Mouse (Mus musculus): ENCODE measurements around the gene Dcdc2c. TPM values are rescaled to one million over a fixed set of nuclear protein-coding genes. Genes with fewer than 3 reads are reported as not detected.

Gene Dcdc2c
- total RNA-seq (2014; fragmentation: Nextera tagmentation) (not detected in 2 replicates), total RNA-seq (2017) (0.34 and 0.62 TPM in 2 replicates)

DNA sequence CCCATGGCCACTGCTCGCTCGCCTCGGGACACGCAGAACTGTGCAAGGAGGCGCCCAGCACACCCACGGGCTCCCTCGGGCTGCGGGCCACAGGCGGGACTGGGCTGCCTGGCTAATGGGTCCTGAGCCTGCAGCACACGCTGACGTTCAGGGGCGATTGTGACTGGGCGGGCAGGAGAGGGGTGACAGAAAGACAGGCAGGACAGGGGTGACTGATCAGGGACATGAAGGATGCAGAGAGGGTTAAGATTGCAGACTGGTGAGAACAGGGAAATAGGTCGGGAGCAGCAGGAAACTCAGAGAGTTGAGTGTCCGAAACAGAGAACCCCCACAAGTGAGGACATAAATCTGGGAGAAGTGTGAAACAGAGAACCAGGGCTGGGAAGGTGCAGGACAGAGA is at the start of gene Dcdc2c:
Gene Dcdc2c, minus strand, starts transcription at position 101 of the 400 bp plus-strand sequence.
- no peak for ATAC-seq (replicated peaks; ENCODE audit: poor library complexity, severe bottlenecking)

DNA sequence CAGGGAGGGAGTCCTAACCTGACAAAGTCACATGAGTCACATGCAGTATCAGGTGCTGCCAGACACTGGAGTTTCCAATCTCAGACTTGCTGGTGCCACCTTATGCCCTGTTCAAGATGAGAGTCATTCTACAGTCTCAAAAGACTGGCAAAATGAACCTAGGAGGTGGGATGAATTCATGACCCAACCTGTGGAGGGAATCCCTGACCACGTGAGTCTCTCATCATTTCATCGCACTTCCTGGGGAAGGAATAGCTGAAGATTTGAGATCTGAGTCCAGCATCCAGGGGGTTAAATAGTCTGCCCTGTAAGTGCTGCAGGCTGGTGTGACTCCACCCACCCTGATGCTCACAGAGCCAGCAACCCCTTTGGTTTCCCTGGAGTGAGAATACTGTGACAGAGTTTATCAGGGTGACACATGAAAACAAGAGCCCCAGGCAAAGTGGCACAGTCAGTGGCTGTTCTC is 46.4 kb upstream of the Dcdc2c start:
- no peak for ATAC-seq (replicated peaks; ENCODE audit: poor library complexity, severe bottlenecking)

DNA sequence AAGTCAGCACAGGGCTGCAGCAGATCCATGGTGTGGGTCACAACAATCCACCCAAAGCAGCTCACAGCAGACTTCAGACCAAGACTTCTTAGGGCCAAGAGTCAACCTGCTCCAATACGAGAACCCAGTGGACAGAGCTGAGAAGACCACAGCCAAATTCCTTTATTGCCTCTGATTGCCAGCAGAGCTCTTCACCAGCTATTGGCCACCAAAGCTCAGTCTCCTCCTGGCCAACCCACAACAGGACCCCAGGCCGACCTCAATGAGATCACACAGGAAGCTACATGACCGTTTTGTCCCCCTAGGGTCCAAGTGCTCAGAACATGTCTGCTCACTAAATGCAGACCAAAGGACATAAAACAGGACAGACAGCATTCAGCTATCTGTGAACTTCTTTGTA is 45.9 kb upstream of the Dcdc2c start:
- no peak for ATAC-seq (replicated peaks; ENCODE audit: poor library complexity, severe bottlenecking)

DNA sequence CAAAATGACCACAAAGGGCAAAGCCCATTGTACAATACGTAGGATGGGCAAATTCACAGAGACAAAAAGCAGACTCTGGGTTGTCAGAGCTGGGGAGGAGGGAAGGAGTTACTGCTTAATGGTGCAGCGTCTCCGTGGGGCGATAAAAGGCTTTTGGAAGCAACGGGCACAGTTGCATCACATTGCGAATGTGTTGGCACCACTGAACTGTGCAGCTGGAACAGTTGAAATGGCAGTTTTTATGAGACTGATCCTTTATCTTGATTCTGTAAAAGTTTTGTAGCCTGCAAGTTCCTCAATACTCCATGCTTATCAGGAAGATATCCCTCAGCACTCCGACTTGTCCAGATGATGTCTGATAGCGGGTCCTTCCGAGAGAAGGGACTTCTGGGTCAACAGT is 45.5 kb upstream of the Dcdc2c start:
- no peak for ATAC-seq (replicated peaks; ENCODE audit: poor library complexity, severe bottlenecking)

DNA sequence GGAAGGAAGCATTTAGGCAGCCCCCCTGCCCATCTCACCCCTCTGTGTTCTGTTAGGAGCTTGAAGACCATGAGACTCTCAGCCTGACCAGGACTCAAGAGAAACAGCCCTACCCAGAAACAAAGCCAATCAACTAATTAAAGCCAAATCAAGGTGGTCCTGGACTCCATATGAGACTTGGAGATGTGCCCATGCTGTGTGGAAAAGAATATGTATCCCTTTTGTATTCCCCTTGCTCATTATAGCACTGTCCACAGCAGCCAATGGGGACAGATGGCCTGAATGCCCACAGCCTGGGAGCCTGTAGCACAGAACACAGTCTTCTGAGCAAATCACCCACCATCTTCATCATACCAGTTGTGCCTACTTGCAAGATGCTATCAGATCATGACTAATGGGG is 44.7 kb upstream of the Dcdc2c start:
- ATAC-seq (replicated peaks; ENCODE audit: poor library complexity, severe bottlenecking) = no peak

DNA sequence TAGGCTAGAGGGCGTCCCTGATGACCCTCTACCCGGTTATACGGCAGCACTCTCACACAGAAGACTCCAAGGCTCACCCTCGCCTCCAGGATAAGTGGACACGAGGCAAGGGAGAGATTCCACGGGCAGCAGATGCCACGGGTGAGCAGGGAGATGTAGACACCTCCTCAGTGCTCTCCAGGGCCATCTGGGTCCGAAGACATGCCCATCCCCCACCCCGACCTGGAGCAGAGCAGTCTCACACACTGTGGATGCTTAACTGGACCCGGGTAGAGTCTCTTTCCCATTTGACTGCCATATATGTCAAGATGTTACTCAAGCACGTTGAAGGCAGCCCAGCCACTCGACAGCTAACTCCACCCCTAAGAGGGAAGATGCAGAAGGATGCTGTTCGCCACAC is 38.2 kb upstream of the Dcdc2c start:
- ATAC-seq (replicated peaks; ENCODE audit: poor library complexity, severe bottlenecking) = no peak

DNA sequence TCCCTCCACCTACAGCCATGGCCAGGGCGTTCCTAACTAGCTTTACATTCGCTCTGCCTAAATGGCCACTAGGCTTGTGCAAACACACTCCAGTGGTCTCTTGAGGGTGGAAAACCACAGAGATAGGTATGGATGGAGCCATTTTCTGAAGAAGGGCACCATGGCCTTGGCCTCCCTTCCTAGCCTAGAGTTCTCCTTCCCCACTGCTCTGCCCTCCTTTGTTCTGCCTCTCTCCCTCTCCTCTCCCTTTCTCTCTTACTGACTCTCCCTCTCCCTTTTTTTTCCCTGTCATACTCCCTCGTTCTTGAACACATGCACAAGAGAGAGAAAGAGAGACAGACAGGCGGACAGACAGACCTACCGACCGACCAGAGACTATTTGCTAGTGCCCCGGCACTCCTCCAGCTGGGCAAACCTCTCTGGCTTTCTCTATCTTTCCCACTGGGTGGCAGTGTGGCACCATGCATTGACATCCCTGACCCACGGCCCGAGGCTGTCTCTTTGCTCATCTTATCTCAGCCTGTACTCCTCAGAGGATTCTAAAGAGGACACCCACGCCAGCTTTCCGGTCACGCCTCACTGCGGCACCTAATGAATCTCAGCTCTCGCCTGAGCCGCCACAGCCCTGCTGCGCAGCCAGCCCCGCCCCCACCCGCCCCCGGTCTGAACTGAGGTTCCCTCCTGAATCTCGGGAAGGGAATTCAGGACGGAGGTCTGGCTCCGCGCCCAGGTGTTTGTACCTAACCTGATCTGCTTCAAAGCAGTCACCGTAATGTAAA is 37.1 kb upstream of the Dcdc2c start:
- peak; percentile 92 for ATAC-seq (replicated peaks; ENCODE audit: poor library complexity, severe bottlenecking)

DNA sequence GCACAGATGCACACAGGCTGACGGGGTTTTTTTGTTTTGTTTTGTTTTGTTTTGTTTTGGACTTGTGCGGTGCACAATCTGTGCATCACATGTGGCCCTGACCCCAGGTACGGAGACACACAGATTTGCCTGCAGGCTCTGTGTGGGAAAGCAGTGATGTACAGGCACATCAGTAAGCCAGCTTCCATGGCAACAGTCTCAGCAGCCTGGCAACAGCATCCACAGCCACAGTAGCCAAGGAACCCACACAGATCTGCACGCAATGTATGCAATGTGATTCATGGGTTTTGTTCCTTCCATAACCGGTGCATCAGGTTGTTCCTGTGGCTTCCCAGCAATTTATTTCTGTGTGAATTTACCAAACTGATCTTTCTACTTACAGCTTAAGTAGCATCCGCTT is 35.8 kb upstream of the Dcdc2c start:
- no peak for ATAC-seq (replicated peaks; ENCODE audit: poor library complexity, severe bottlenecking)

DNA sequence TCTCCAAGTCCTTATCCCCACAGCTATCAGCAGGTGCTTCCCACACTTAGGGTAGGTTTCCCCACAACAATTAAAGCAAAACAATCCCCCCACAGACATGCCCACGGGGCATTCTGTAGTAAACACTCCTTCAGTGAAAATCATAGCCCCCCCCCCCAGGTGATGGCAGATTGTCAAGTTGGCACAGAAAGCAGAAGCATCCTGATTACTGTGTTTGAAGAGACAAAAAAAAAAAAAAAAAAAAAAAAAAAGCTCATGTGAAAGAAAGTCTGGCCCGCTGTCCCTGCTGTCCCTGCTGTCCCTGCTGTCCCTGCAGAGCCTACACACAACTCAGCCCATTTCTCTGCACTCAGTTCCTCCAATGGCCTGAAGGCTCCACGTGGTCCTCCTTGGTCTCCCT is 31.8 kb upstream of the Dcdc2c start:
- ATAC-seq (replicated peaks; ENCODE audit: poor library complexity, severe bottlenecking) = no peak

DNA sequence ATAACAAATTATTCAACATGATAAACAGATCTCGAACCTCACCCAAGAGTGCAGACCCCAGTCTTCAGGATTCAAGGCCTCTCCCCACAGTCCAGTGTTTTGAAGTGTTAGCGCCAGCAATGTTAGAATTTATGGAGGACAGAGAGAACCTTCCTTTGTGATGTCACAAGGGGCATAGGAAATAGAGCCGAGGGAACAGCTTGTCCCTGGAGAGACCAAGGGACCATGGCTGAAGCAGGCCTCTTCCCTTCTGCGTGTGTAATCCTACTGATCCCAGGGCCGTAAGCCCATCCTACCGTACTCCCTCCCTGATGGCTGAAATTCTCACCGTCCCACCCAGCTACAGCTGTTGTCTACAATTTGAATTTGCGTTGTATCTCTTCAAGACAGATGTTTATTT is 30.2 kb upstream of the Dcdc2c start, which contains the start of gene Allc:
Gene Allc, minus strand, starts transcription at position 101 of the 400 bp plus-strand sequence.
- no peak for ATAC-seq (replicated peaks; ENCODE audit: poor library complexity, severe bottlenecking)

DNA sequence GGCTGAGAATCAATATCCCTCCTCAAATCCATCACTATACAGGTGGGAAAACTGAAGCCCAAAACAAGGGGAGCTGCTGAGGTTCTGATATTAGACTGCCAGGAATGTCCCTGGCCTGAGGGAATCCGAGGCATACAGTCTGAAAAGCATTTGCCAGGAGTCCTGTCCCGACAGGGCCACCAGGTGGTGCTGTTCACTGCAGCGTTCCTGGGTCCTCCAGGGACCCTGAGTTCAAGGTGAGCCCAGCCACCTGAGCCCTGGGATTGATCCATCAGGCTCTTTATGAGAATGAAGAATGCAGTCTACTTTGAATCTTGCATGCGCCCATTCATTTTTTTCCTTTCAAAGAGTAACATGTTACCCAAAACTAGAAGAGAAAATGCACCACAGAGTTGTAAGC is 26.9 kb upstream of the Dcdc2c start:
- ATAC-seq (replicated peaks; ENCODE audit: poor library complexity, severe bottlenecking) = no peak

DNA sequence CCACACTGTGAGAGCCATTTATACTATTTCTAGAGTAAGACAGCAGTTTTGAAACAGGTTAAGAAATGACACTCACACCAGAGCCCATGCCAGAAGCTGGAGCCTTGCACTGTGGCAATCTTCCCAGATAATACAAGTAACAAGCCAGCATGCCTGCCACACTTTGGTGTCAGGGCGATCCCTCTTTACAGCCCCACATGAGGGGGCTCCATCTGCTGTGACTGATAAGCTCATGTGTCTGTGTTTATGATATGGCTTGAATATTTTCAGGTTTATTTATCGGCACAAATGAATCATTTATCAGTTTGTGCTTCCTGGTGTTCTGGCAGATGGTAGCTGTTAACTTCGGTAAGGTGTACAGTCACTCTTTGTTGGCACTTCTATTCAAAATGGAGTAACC is 25.9 kb upstream of the Dcdc2c start:
- ATAC-seq (replicated peaks; ENCODE audit: poor library complexity, severe bottlenecking) = no peak

DNA sequence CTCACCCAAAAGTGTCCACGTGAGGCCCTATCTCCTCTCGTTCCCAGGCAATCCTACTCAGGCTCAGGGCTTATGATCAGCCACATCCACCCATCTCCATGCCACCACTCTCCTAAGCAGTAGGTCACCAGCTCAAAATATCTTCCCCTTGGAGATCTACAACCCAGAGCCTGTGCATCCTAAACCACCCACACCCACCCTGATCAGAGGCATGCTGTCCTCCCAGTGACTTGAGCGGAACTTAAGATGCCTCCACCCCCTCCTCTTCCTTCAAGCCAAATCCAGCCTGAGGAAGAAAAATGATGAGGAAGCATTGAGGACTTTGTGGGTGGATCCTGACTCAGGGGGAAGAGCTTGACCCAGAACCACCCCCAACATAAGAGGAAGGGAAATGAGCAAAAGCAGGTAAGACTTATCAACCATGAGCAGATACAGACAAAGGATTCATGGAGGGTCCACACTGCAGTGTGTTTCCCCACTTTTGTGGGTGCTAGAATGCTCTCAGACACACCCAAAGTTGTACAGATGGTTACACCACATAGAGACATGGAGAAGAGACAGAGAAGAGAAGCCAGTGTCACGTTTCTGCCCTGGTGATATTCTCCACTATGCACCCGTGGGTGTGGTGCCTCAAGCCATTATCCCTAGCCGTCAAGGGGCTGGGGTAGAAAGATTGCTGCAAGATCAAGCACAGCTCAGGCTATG is 23.3 kb upstream of the Dcdc2c start:
- ATAC-seq (replicated peaks; ENCODE audit: poor library complexity, severe bottlenecking) = no peak

DNA sequence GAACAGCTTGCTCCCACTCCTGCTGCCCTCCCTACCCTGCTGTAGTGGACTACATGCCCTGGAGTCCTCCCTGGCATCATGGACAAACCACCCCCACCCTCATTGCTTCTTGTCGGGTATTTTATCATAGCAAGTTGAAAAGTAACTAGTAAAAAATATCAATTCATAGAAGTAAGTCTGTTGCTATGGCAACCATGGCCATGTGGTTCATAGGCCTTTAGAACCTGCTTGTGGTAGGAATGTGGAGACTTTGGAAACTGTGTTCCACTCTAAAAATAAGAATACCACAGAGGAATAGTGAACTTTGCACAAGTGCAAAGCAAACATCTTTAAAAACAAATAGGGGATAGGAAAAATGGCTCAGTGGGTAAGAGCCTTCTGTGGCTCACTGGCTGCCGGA is 20.0 kb upstream of the Dcdc2c start:
- no peak for ATAC-seq (replicated peaks; ENCODE audit: poor library complexity, severe bottlenecking)

DNA sequence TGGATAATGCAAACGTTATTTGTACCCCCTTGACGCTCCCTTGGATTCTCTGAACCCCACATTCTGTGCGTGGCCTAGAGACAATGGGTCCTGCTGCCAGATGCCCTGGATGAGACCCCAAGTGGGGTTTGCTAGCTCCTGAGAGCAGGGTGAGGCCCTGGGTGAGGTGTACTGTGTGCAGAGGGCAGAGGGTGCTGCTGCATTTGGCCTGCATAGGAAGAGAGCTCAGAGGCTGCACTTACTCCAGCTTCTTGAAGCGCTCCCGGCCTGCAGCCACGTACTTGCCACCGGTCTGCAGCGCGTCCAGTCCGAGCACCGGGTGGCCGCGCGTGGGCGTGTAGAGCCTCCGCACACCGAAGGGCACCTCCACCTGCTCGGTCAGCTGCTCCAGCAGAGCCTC is 424 bp downstream of the Dcdc2c start:
- no peak for ATAC-seq (replicated peaks; ENCODE audit: poor library complexity, severe bottlenecking)

DNA sequence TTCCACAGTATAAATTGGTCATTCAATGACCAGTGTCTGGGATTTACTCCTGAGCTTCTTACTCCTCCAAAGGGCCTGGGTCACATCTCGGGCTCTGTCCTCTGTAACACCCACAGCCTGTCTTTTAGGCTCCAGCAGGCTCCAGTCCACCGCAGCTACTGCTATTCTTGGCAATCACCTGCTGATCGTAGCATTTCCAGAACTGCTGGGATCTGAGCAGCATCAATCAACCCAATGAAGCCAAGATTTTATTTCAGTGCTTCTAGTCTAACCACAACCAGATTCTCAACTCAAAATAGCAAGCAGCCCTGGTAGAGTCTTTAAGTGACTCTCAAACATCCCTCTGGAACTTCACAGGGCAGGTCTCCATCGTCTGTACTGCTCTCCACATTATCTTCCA is 3.3 kb downstream of the Dcdc2c start:
- no peak for ATAC-seq (replicated peaks; ENCODE audit: poor library complexity, severe bottlenecking)

DNA sequence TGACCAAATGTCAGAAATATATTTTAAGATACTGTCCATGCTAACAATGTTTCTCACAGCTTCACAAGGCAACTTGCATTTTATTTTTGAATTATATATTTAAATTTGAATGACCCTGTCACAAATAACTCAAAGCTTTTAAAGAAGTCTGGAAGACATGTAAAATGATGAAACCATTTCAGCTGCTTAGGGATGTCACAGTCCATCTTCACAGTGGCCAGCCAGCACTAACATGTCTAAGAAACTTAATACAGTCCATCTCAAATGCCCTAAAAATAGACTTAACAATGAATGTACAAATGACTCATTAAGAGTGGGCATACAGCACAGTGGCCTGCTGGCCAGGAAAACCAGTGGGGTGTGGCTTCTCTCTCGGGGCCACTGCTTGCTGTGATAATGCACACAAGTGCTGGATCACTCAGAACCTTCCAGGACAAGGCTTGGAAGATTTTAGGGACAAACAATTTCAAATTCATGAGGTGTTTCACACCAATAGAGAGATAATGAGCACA is 37.9 kb downstream of the Dcdc2c start:
- ATAC-seq (replicated peaks; ENCODE audit: poor library complexity, severe bottlenecking) = no peak

DNA sequence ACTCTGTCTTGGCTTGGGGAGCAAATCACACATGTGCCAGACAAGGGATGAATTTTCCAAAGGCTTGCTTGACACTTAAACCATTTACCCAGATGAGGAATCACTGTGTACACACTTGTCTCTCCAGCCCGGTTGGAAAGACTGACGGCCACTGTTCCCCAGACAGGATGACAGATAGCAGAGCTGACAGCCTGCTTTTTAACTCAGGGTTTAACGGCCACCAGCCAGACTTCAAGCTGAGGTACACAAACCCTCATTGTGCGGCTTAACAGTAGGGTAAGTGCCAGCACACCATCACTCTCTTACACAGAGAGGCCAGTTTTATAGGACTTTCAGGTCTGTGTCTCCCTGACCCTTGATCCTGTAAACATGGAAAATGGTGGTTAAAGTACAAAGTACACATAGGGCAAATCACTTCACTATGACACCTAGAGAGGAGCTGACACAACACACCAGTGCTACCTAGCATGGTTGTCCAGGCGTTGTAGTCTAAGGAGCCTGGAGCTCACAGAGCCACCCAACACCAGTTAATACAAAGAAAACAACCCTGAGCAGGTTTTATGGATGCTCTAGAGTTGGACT is 42.4 kb downstream of the Dcdc2c start:
- no peak for ATAC-seq (replicated peaks; ENCODE audit: poor library complexity, severe bottlenecking)

DNA sequence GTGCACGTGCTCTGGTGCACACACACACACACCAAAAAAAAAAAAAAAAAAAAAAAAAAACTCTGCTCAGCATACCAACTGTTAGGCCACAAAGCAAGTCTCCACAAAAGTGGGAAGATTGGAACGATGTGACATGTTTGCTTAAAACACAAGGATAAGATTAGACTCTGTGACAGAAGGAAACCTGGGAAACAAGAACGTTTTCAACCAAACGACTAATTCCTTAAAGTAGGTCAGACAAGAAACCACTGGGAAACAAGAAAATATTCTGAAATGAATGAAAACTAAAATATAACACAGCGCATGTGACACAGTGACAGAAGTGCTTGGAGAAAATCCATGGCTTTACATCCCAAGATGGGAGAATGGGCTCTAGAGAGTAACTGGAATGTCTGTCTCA is 57.9 kb downstream of the Dcdc2c start:
- no peak for ATAC-seq (replicated peaks; ENCODE audit: poor library complexity, severe bottlenecking)

DNA sequence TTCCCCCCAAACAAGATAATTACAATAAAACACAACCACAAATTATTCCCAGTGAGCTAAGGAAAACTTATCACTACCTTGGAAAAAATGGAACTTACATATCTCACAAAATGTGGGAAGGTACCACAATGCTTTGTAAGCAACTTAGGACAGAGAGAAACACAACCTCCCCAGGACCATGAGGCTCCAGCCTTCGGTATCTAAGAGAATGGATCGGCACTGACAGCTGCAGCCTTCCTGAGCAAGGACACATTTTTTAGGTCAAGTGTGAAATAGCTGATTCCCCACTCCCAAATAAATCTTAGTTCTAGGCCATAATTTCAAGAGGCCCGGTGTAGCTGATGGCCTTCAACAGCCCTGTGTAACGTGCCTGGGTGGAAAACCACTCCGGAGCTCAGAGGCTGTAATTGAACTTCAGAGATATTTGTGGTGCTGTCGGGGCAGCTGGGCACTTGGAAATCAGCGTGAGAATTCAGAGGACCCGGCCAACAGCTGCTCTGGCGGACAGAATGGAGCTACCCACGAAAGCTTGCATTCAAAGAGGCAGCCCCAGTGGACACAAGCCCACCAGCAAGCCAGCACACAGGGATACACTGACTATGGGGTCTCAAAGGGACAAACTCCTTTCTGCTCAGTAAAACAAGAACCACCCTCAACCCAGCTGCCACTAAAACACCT is 69.6 kb downstream of the Dcdc2c start:
- no peak for ATAC-seq (replicated peaks; ENCODE audit: poor library complexity, severe bottlenecking)

All from granulocyte monocyte progenitor cell, adult 5-6 weeks (primary cell).